24 mouse cellular contexts compared by ENCODE assay signal in genomic region chr9:87964508-87964907, GRCm38 (mm10).
"Had no signal": no experiment of that assay in that cellular context is flagged by ENCODE, and none has a peak within 500 bp of the region (broad histone marks: within the 10 kb centered on the region; RNA-seq: fewer than 3 reads in every experiment).

No protein-coding gene starts in this region.

- DNase-seq: kidney, adult 18-20 months; kidney, adult 9 months; kidney, postnatal 14 days; layer of hippocampus, postnatal 36 days; liver; lung, adult 18-20 months; lung, postnatal 10 days; lung, postnatal 4 days; retina, postnatal 1 day; right cerebral cortex, postnatal 25 days; spleen, adult 18-20 months; thymus, postnatal 25 days had no signal

- H3K9ac ChIP-seq: limb, embryonic 13.5 days; liver, embryonic 12.5 days; liver, embryonic 15.5 days; midbrain, embryonic 13.5 days; neural tube, embryonic 13.5 days; stomach, embryonic 15.5 days had no signal

- H3K27me3 ChIP-seq: liver, embryonic 12.5 days; liver, embryonic 15.5 days; midbrain, embryonic 13.5 days; neural tube, embryonic 13.5 days; stomach, embryonic 15.5 days had no signal

- H3K4me1 ChIP-seq: liver, embryonic 12.5 days; liver, embryonic 15.5 days; midbrain, embryonic 10.5 days; midbrain, embryonic 13.5 days; neural tube, embryonic 13.5 days had no signal

- H3K36me3 ChIP-seq: limb, embryonic 13.5 days; liver, embryonic 12.5 days; liver, embryonic 15.5 days; midbrain, embryonic 10.5 days; midbrain, embryonic 13.5 days; neural tube, embryonic 13.5 days; stomach, embryonic 15.5 days had no signal

- ATAC-seq: intestine, embryonic 16.5 days; liver, embryonic 12.5 days; midbrain, embryonic 13.5 days; midbrain, embryonic 16.5 days had no signal

- H3K9me3 ChIP-seq: liver, embryonic 12.5 days; liver, embryonic 15.5 days; midbrain, embryonic 10.5 days; midbrain, embryonic 13.5 days; neural tube, embryonic 13.5 days; stomach, embryonic 15.5 days had no signal

- H3K27ac ChIP-seq: layer of hippocampus, adult 2 months; left cerebral cortex, adult 2 months; limb, embryonic 13.5 days; liver, embryonic 12.5 days; liver, embryonic 15.5 days; midbrain, embryonic 10.5 days; midbrain, embryonic 13.5 days; neural tube, embryonic 13.5 days; stomach, embryonic 15.5 days had no signal

- H3K4me2 ChIP-seq: limb, embryonic 13.5 days; liver, embryonic 12.5 days; liver, embryonic 15.5 days; midbrain, embryonic 13.5 days; neural tube, embryonic 13.5 days; stomach, embryonic 15.5 days had no signal

- H3K4me3 ChIP-seq: layer of hippocampus, adult 2 months; left cerebral cortex, adult 2 months; limb, embryonic 13.5 days; liver, embryonic 12.5 days; liver, embryonic 15.5 days; midbrain, embryonic 10.5 days; midbrain, embryonic 13.5 days; myocyte; neural tube, embryonic 13.5 days; stomach, embryonic 15.5 days had no signal
